Mouse (Mus musculus) layer of hippocampus, postnatal 36 days (tissue): ENCODE data around the gene L3mbtl2. TPM values are rescaled to one million over a fixed set of nuclear protein-coding genes. Genes with fewer than 3 reads are reported as not detected.
A peak's percentile ranks its signal among the peaks of the same experiment; 100 is the strongest.

Source experiments
- DNase-seq, 2 experiments: peaks; one replicate each; pipeline ENCODE4 v3.0.0; 2022
- total RNA-seq, 2 experiments: library from RNA; stranded (reverse); gene quantifications; 2 replicates each; pipeline ENCODE4 v1.2.3; 2021

Gene L3mbtl2
- total RNA-seq, 2 experiments from 2014 or later: 34.6 to 37.5 TPM

- no peak for DNase-seq
Observed at GRCm38 (mm10) chr15:81708991-81709390, 45.3 kb downstream of the L3mbtl2 start.

GRCm38 (mm10) chr15:81709686-81710085 lies 46.0 kb downstream of the L3mbtl2 start:
- no peak for DNase-seq

GRCm38 (mm10) chr15:81710801-81711200 lies 47.1 kb downstream of the L3mbtl2 start:
- no peak for DNase-seq

- DNase-seq: no peak
Observed at GRCm38 (mm10) chr15:81713742-81714141, 50.1 kb downstream of the L3mbtl2 start.

GRCm38 (mm10) chr15:81718336-81719138 lies 54.8 kb downstream of the L3mbtl2 start:
- DNase-seq: no peak

- DNase-seq: no peak
Observed at GRCm38 (mm10) chr15:81719139-81719531, 55.4 kb downstream of the L3mbtl2 start.

GRCm38 (mm10) chr15:81722361-81722760 lies 58.7 kb downstream of the L3mbtl2 start:
- DNase-seq: no peak

GRCm38 (mm10) chr15:81723653-81724052 lies 60.0 kb downstream of the L3mbtl2 start:
- DNase-seq: no peak

- DNase-seq: no peak
Observed at GRCm38 (mm10) chr15:81725965-81726364, 62.3 kb downstream of the L3mbtl2 start.

GRCm38 (mm10) chr15:81729241-81729791 lies 65.6 kb downstream of the L3mbtl2 start:
- DNase-seq: peak; percentile 40 to 57

- DNase-seq: peak; percentile 98 to 99
Observed at GRCm38 (mm10) chr15:81729792-81730635, 66.3 kb downstream of the L3mbtl2 start.

GRCm38 (mm10) chr15:81735075-81735474 lies 71.4 kb downstream of the L3mbtl2 start:
- DNase-seq: no peak

Other genes with a start within 250 kb of the L3mbtl2 start
- 100 to 1,000 TPM; 137 TPM for gene Rbx1, start 197.6 kb upstream of the L3mbtl2 start, total RNA-seq
- 10 to 100 TPM; 67.8 to 76.0 TPM for gene Ep300, start 78.5 kb upstream of the L3mbtl2 start, total RNA-seq
- gene Chadl, start 33.4 kb downstream of the L3mbtl2 start, total RNA-seq: 10 to 100 TPM; 11.5 to 12.6 TPM
- gene Zc3h7b, start 81.2 kb downstream of the L3mbtl2 start, total RNA-seq: 100 to 1,000 TPM; 129 to 141 TPM
- 100 to 1,000 TPM; 158 to 165 TPM for gene Rangap1, start 81.6 kb downstream of the L3mbtl2 start, total RNA-seq
- 100 to 1,000 TPM; 300 to 307 TPM for gene Tef, start 138.5 kb downstream of the L3mbtl2 start, total RNA-seq
- 10 to 100 TPM; 30.5 to 36.4 TPM for gene Tob2, start 194.9 kb downstream of the L3mbtl2 start, total RNA-seq
- 10 to 100 TPM; 31.2 to 33.5 TPM for gene Phf5a, start 208.0 kb downstream of the L3mbtl2 start, total RNA-seq
- gene Aco2, start 208.4 kb downstream of the L3mbtl2 start, total RNA-seq: 100 to 1,000 TPM; 449 to 462 TPM